Mouse (Mus musculus) urinary bladder, postnatal 25 days (tissue): ENCODE measurements at regions not wholly inside any gene's neighbourhood (a gene's known extent, or its start where the extent isn't known, plus 50 kb on each side); places are given as distances from the start of the nearest gene placed in this dataset.

Source experiments
- DNase-seq: peaks from one replicate; pipeline ENCODE4 v3.0.0; 2022; ENCODE audit warnings: low spot score

- DNase-seq, result no peak
These were observed 191.7 kb downstream of the Gm11361 start for GRCm38 (mm10) chr13:28449026-28449425.

GRCm38 (mm10) chr13:28442250-28442649 is 184.9 kb downstream of the Gm11361 start:
- no peak for DNase-seq

- DNase-seq, result no peak
These were observed 176.1 kb downstream of the Gm11361 start for GRCm38 (mm10) chr13:28433445-28433844.

- no peak for DNase-seq
These were observed 174.7 kb downstream of the Gm11361 start for GRCm38 (mm10) chr13:28432017-28432416.

- no peak for DNase-seq
These were observed 168.8 kb downstream of the Gm11361 start for GRCm38 (mm10) chr13:28426085-28426484.

GRCm38 (mm10) chr13:28425116-28425515 is 167.8 kb downstream of the Gm11361 start:
- DNase-seq, result no peak

GRCm38 (mm10) chr13:28424446-28425059 is 167.2 kb downstream of the Gm11361 start:
- no peak for DNase-seq

- no peak for DNase-seq
These were observed 164.0 kb downstream of the Gm11361 start for GRCm38 (mm10) chr13:28421309-28421708.

- DNase-seq, result no peak
These were observed 163.3 kb downstream of the Gm11361 start for GRCm38 (mm10) chr13:28420636-28421035.

GRCm38 (mm10) chr13:28419950-28420381 is 162.6 kb downstream of the Gm11361 start:
- no peak for DNase-seq

- no peak for DNase-seq
These were observed 161.8 kb downstream of the Gm11361 start for GRCm38 (mm10) chr13:28418936-28419681.

- DNase-seq, result no peak
These were observed 160.9 kb downstream of the Gm11361 start for GRCm38 (mm10) chr13:28417929-28418881.

GRCm38 (mm10) chr13:28417431-28417928 is 160.2 kb downstream of the Gm11361 start:
- no peak for DNase-seq

GRCm38 (mm10) chr13:28416887-28417286 is 159.6 kb downstream of the Gm11361 start:
- DNase-seq, result no peak

GRCm38 (mm10) chr13:28416231-28416630 is 158.9 kb downstream of the Gm11361 start:
- no peak for DNase-seq

- DNase-seq, result no peak
These were observed 158.4 kb downstream of the Gm11361 start for GRCm38 (mm10) chr13:28415769-28416168.

- no peak for DNase-seq
These were observed 153.0 kb downstream of the Gm11361 start for GRCm38 (mm10) chr13:28410324-28410723.

GRCm38 (mm10) chr13:28409609-28409902 is 152.2 kb downstream of the Gm11361 start:
- DNase-seq, result no peak

- DNase-seq, result no peak
These were observed 151.7 kb downstream of the Gm11361 start for GRCm38 (mm10) chr13:28408868-28409608.

- DNase-seq, result no peak
These were observed 143.1 kb downstream of the Gm11361 start for GRCm38 (mm10) chr13:28400459-28400858.
